Mouse (Mus musculus): Measurements from ENCODE around the gene Ttc29. TPM values are rescaled to one million over a fixed set of nuclear protein-coding genes. Genes with fewer than 3 reads are reported as not detected.

Ttc29 gene
- polyA plus RNA-seq (2016; fragmentation: Nextera tagmentation; extraction: Ambion mirVana): 0.19 TPM in 1 of 2 replicates, not detected in the other

DNA sequence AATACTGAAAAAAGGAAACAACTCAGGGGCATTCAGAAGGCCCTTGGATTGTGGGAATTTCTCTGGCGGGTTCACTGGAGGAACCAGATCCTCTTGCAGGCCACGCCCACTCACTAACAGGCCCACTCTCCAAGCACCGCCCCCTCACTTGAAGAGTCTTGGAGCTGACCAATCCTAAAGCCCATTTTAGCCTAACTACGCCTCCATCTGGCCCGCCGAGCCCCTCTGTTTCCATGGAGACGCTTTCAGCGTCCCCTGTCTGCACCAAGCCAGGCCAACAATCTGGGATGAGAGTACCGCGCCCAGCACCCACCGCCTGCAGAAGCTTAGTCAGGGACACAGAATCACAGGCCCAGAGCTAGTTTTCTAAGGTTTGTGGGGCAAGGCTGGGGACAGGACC lies at the start of gene Ttc29:
Gene Ttc29, plus strand, starts transcription at position 224 of the 400 bp plus-strand sequence.
- Histone ChIP-seq H3K27me3 (replicated peaks; ENCODE audit: low read depth, poor library complexity, severe bottlenecking) (no peaks in the 10 kb centered on the region; the same call in 1 of the 2 replicates), H3K27ac (replicated peaks) (no peak within 1 kb of the TSS), H3K36me3 (replicated peaks) (no peaks in the 10 kb centered on the region), H3K9me3 (no peaks in the 10 kb centered on the region), H3K4me3 (peak within 1 kb of the TSS; percentile 35), H3K4me1 (peaks cover 11% of the 10 kb centered on the region)
- WGBS: 0% methylated on average over 11 of the region's 11 CpGs
- DNase-seq (ENCODE audit: low spot score): peak; percentile 92

- Histone ChIP-seq H3K4me3 (no peak overlapping the region), H3K4me1 (no peaks in the 10 kb centered on the region), H3K27ac (replicated peaks) (no peak overlapping the region), H3K36me3 (replicated peaks) (no peaks in the 10 kb centered on the region), H3K27me3 (replicated peaks; ENCODE audit: low read depth, poor library complexity, severe bottlenecking) (no peaks in the 10 kb centered on the region), H3K9me3 (peaks cover 8% of the 10 kb centered on the region; the same call in 1 of the 2 replicates)
- 90% methylated on average over 1 of the region's 1 CpGs for WGBS
- no peak for DNase-seq (ENCODE audit: low spot score)
Observed at GRCm38 (mm10) chr8:78171351-78171750, 41.7 kb upstream of the Ttc29 start.

DNA sequence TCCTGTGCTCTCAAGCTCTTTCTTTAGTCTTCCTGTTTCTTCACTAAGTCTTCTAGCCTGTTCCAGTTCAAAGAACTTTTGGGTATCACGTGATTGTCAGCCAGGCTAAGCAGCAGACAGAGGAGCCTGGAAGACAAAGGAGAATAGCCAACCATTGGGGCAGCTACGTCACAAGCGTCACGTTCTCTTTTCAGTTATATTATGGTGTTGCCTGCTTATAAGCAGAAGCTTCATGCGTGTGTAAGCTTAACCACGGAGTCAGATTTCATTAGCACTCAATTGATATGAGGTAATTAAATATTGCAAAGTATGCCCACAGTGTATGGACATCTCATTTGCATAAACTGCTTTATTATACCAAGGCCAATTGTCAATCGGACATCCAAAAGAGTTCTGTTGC lies 30.4 kb upstream of the Ttc29 start:
- H3K4me3 ChIP-seq: no peak overlapping the region
- no peaks in the 10 kb centered on the region for H3K36me3 ChIP-seq (replicated peaks)
- H3K27me3 ChIP-seq (replicated peaks; ENCODE audit: low read depth, poor library complexity, severe bottlenecking): no peaks in the 10 kb centered on the region
- H3K9me3 ChIP-seq: peaks cover 3% of the 10 kb centered on the region; the same call in 1 of the 2 replicates
- H3K4me1 ChIP-seq: no peaks in the 10 kb centered on the region
- H3K27ac ChIP-seq (replicated peaks): no peak overlapping the region
- WGBS: 76% methylated on average over 7 of the region's 7 CpGs
- DNase-seq (ENCODE audit: low spot score): no peak

GRCm38 (mm10) chr8:78183414-78183813 lies 29.7 kb upstream of the Ttc29 start:
- WGBS: 89% methylated on average over 6 of the region's 6 CpGs
- Histone ChIP-seq H3K36me3 (replicated peaks) (no peaks in the 10 kb centered on the region), H3K4me3 (no peak overlapping the region), H3K4me1 (no peaks in the 10 kb centered on the region), H3K9me3 (peaks cover 3% of the 10 kb centered on the region; the same call in 1 of the 2 replicates), H3K27me3 (replicated peaks; ENCODE audit: low read depth, poor library complexity, severe bottlenecking) (no peaks in the 10 kb centered on the region), H3K27ac (replicated peaks) (no peak overlapping the region)
- no peak for DNase-seq (ENCODE audit: low spot score)

DNA sequence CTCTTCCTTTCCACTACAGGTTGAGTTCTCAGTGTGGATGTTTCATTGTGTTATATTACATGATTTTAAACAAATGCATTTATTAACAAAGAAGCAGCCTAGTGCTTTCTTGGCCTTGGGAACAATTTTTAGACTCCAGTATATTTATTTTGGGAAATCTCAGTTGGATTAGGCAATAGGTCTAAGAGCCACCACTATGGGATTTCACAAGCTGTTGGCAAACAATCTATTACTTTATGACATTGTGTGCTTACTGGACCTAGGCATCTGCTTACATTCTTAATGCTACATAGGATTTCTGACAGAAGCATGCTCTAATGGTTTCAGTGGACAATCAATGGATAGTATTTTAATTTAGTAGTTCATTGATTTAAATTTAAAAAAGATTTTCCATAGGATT lies 26.0 kb upstream of the Ttc29 start:
- Histone ChIP-seq H3K27ac (replicated peaks) (no peak overlapping the region), H3K36me3 (replicated peaks) (no peaks in the 10 kb centered on the region), H3K4me3 (no peak overlapping the region), H3K27me3 (replicated peaks; ENCODE audit: low read depth, poor library complexity, severe bottlenecking) (no peaks in the 10 kb centered on the region), H3K9me3 (no peaks in the 10 kb centered on the region), H3K4me1 (no peaks in the 10 kb centered on the region)
- no peak for DNase-seq (ENCODE audit: low spot score)

- Histone ChIP-seq H3K9me3 (no peaks in the 10 kb centered on the region), H3K4me1 (no peaks in the 10 kb centered on the region), H3K36me3 (replicated peaks) (no peaks in the 10 kb centered on the region), H3K27me3 (replicated peaks; ENCODE audit: low read depth, poor library complexity, severe bottlenecking) (no peaks in the 10 kb centered on the region), H3K27ac (replicated peaks) (no peak overlapping the region), H3K4me3 (no peak overlapping the region)
- DNase-seq (ENCODE audit: low spot score): no peak
- WGBS: 33% methylated on average over 5 of the region's 5 CpGs
Observed at GRCm38 (mm10) chr8:78204229-78204628, 8.9 kb upstream of the Ttc29 start.

DNA sequence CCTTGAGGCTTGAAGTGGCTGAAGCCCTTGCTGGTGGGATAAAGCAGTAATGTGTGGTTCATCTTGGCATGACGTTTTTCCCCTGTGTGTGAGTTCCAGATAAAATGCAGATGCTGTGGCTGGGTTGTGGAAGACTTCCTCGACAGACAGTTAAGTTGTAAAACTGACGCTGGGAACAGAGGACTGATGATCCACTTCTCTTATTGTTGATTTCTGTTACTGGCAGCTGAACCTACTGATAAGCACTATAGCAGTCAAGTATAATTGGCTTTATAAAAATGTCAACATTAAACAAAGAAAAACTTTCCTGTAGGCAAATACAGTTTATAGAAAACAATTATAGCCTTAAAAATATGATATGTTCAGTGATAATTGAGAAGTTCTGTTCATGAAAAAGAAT lies 2.7 kb upstream of the Ttc29 start:
- no peak for DNase-seq (ENCODE audit: low spot score)
- Histone ChIP-seq H3K4me3 (no peak overlapping the region), H3K27ac (replicated peaks) (no peak overlapping the region), H3K9me3 (no peaks in the 10 kb centered on the region), H3K36me3 (replicated peaks) (no peaks in the 10 kb centered on the region), H3K27me3 (replicated peaks; ENCODE audit: low read depth, poor library complexity, severe bottlenecking) (no peaks in the 10 kb centered on the region; the same call in 1 of the 2 replicates), H3K4me1 (peaks cover 11% of the 10 kb centered on the region)
- 83% methylated on average over 3 of the region's 3 CpGs for WGBS

DNA sequence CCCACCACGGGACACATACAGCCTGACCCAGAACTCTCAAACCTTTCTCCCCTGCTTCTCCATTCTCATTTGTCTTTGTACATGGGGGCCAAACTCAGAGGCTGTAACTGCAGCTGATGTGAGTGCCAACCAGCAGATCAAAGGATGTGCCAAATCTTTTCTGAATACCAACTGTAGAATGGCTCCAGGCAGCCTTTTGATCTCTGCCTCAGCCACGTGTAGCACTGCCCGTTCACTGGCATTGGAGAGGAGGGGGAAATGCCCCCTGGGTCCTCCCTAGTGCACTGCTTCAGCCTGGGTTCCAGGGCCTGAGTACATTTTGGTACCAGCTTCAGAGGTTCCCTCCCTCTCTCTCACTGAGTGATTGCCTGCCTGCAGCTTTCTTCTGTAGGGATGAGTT lies 1.5 kb downstream of the Ttc29 start:
- WGBS: 36% methylated on average over 3 of the region's 3 CpGs

DNA sequence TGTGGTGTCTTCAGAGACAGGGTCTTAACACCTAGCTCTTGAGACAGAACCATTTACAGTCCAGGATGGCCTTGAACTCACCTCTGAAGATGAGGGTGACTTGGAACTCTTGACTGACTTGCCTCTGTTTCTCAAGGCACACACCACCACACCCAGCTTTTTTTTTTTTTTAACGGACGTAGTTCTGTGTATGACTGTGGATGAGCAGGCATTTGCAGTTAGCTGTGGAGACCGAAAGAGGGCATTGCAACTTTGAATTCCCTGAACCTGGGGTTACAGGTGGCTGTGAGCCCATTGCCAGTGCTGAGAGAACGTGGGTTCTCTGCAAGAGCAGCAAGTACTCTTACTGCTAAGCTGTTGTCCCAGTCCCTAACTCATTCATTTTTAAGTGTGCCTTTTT lies 13.0 kb downstream of the Ttc29 start:
- Histone ChIP-seq H3K36me3 (replicated peaks) (no peaks in the 10 kb centered on the region), H3K9me3 (no peaks in the 10 kb centered on the region), H3K27ac (replicated peaks) (no peak overlapping the region), H3K4me3 (no peak overlapping the region), H3K27me3 (replicated peaks; ENCODE audit: low read depth, poor library complexity, severe bottlenecking) (no peaks in the 10 kb centered on the region), H3K4me1 (no peaks in the 10 kb centered on the region)
- no peak for DNase-seq (ENCODE audit: low spot score)
- WGBS: 76% methylated on average over 4 of the region's 4 CpGs

More for the DNA sequence above, 1.5 kb downstream of the Ttc29 start:
- H3K4me3 ChIP-seq: no peak overlapping the region
- H3K4me1 ChIP-seq: peaks cover 11% of the 10 kb centered on the region
- no peaks in the 10 kb centered on the region for H3K36me3 ChIP-seq (replicated peaks)
- no peak for DNase-seq (ENCODE audit: low spot score)
- H3K27ac ChIP-seq (replicated peaks): no peak overlapping the region
- H3K27me3 ChIP-seq (replicated peaks; ENCODE audit: low read depth, poor library complexity, severe bottlenecking): no peaks in the 10 kb centered on the region; the same call in 1 of the 2 replicates
- H3K9me3 ChIP-seq: no peaks in the 10 kb centered on the region

DNA sequence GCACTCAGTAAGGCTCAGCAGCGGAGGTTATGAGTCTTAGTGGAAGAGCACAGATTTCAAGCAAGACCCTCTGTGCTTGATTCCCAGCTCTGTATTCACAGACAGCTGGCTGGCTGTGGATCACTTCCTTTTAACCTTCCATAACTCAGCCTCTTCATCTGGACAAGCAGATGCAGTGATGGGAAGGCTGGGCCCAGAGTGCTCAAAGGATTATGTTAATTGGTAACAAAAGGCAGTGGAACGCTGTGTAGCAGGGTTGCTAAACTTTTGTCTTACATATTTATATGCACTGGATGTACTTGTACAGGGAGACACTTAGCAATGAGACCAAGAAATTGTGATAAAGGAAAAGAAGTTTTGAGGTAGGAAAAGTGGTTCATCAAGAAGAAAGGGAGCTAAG lies 17.6 kb downstream of the Ttc29 start:
- Histone ChIP-seq H3K4me3 (no peak overlapping the region), H3K27me3 (replicated peaks; ENCODE audit: low read depth, poor library complexity, severe bottlenecking) (no peaks in the 10 kb centered on the region), H3K9me3 (no peaks in the 10 kb centered on the region), H3K36me3 (replicated peaks) (no peaks in the 10 kb centered on the region), H3K4me1 (no peaks in the 10 kb centered on the region), H3K27ac (replicated peaks) (no peak overlapping the region)
- WGBS: 66% methylated on average over 2 of the region's 2 CpGs
- no peak for DNase-seq (ENCODE audit: low spot score)

- H3K4me3 ChIP-seq: no peak overlapping the region
- 54% methylated on average over 14 of the region's 14 CpGs for WGBS
- H3K36me3 ChIP-seq (replicated peaks): no peaks in the 10 kb centered on the region
- no peak overlapping the region for H3K27ac ChIP-seq (replicated peaks)
- no peak for DNase-seq (ENCODE audit: low spot score)
- H3K9me3 ChIP-seq: no peaks in the 10 kb centered on the region
- H3K4me1 ChIP-seq: no peaks in the 10 kb centered on the region
- no peaks in the 10 kb centered on the region for H3K27me3 ChIP-seq (replicated peaks; ENCODE audit: low read depth, poor library complexity, severe bottlenecking)
Observed at GRCm38 (mm10) chr8:78232870-78233707, 20.0 kb downstream of the Ttc29 start.

DNA sequence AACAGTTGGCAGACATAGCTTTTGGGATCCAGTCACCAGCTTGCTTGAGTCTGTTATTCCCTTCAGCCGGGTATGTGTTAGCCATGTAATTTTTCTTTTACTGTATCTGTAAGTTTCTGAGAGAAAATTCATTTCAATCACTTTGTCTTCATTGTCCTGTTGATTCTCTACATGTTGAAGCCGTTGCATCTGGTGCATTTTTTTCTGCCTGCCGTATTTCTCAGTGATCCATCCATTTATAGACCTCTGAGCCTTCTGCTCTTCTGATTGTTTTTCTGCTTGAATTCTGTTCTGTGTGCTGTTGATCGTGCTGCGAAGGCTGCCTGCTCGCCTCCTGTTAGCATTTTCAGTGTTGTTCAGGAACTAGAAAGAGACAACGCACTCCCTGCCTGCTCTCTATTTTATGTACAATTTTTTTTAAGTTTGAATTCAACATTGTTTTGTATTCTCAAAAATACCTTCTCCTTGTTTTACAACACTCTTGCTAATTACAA lies 20.7 kb downstream of the Ttc29 start:
- Histone ChIP-seq H3K9me3 (no peaks in the 10 kb centered on the region), H3K4me3 (no peak overlapping the region), H3K4me1 (no peaks in the 10 kb centered on the region), H3K27me3 (replicated peaks; ENCODE audit: low read depth, poor library complexity, severe bottlenecking) (no peaks in the 10 kb centered on the region), H3K36me3 (replicated peaks) (no peaks in the 10 kb centered on the region), H3K27ac (replicated peaks) (no peak overlapping the region)
- DNase-seq (ENCODE audit: low spot score): no peak
- 81% methylated on average over 7 of the region's 7 CpGs for WGBS

Data from embryonic facial prominence, embryonic 10.5 days (tissue).